Mouse (Mus musculus) ovary, adult 2 months (tissue): ENCODE data around the gene Alad. TPM values are rescaled to one million over a fixed set of nuclear protein-coding genes. Genes with fewer than 3 reads are reported as not detected.

ENCODE experiments used
- polyA plus RNA-seq: library from polyadenylated mRNA; depleted of rRNA; stranded (reverse); fragments of >200 nt; gene quantifications from 2 replicates; pipeline ENCODE4 v1.2.3, GENCODE M21; 2012; rRNA removed

Gene Alad
- 202 and 299 TPM in 2 replicates for polyA plus RNA-seq

GRCm38 (mm10) chr4:62519849-62520233, at the start of gene Alad:
Alad (minus strand) TSS chr4:62519918.

GRCm38 (mm10) chr4:62559797-62560329, 40.1 kb upstream of the Alad start, which contains the start of gene Rgs3:
Rgs3 (plus strand) TSS chr4:62559847.

GRCm38 (mm10) chr4:62524651-62525488, 5.2 kb upstream of the Alad start, which contains the start of the genes Pole3 and 4933430I17Rik:
Pole3 (minus strand) TSS chr4:62525068.
4933430I17Rik (plus strand) TSS chr4:62525369.

GRCm38 (mm10) chr4:62503374-62503970, 16.2 kb downstream of the Alad start, which contains the start of gene Hdhd3:
Hdhd3 (minus strand) TSS chr4:62503467.

GRCm38 (mm10) chr4:62479937-62480708, 39.6 kb downstream of the Alad start, which contains the start of gene Bspry:
Bspry (plus strand) TSS chr4:62480053.

GRCm38 (mm10) chr4:62470598-62471051, 49.1 kb downstream of the Alad start, which contains the start of gene Wdr31:
Wdr31 (minus strand) TSS chr4:62470896.

Other genes with a start within 250 kb of the Alad start
- gene Fkbp15, start 159.4 kb downstream of the Alad start, polyA plus RNA-seq: 28.8 and 31.7 TPM in 2 replicates
- 16.5 and 16.7 TPM in 2 replicates for gene Slc31a1, start 159.2 kb downstream of the Alad start, polyA plus RNA-seq
- 13.5 and 20.4 TPM in 2 replicates for gene Cdc26, start 111.3 kb downstream of the Alad start, polyA plus RNA-seq
- gene Prpf4, start 111.1 kb downstream of the Alad start, polyA plus RNA-seq: 13.0 and 14.0 TPM in 2 replicates
- gene Rnf183, start 84.7 kb downstream of the Alad start, polyA plus RNA-seq: 4.6 and 5.8 TPM in 2 replicates
- gene Wdr31, start 49.0 kb downstream of the Alad start, polyA plus RNA-seq: 6.6 and 6.9 TPM in 2 replicates
- gene Bspry, start 39.9 kb downstream of the Alad start, polyA plus RNA-seq: 25.1 and 35.0 TPM in 2 replicates
- gene Hdhd3, start 16.5 kb downstream of the Alad start, polyA plus RNA-seq: 10.2 and 18.2 TPM in 2 replicates
- gene Pole3, start 5.2 kb upstream of the Alad start, polyA plus RNA-seq: 14.8 and 15.3 TPM in 2 replicates
- gene 4933430I17Rik, start 5.5 kb upstream of the Alad start, polyA plus RNA-seq: 0.16 TPM in 1 of 2 replicates, not detected in the other
- 96.1 and 108 TPM in 2 replicates for gene Rgs3, start 39.9 kb upstream of the Alad start, polyA plus RNA-seq